Mouse (Mus musculus): Measurements from ENCODE around the gene Tef. TPM values are rescaled to one million over a fixed set of nuclear protein-coding genes. Genes with fewer than 3 reads are reported as not detected.

The Tef gene
- total RNA-seq, 4 experiments from 2014 or later: 255 to 311 (median 291) TPM

Other genes starting within 250 kb of the Tef start
- gene Ep300, start 217.1 kb upstream of the Tef start, total RNA-seq (2022): 10 to 100 TPM; 59.1 to 78.3 (median 67.4) TPM
- gene L3mbtl2, start 138.5 kb upstream of the Tef start, total RNA-seq (2022): 10 to 100 TPM; 39.8 to 45.8 (median 43.9) TPM
- 10 to 100 TPM in 3 of 4 experiments, 1 to 10 TPM in 1; 9.7 to 14.7 (median 13.1) TPM for gene Chadl, start 105.1 kb upstream of the Tef start, total RNA-seq (2022)
- gene Zc3h7b, start 57.4 kb upstream of the Tef start, total RNA-seq (2022): 100 to 1,000 TPM; 147 to 167 (median 158) TPM
- 100 to 1,000 TPM; 200 to 222 (median 212) TPM for gene Rangap1, start 56.9 kb upstream of the Tef start, total RNA-seq (2022)
- gene Tob2, start 56.4 kb downstream of the Tef start, total RNA-seq (2022): 10 to 100 TPM; 26.6 to 40.2 (median 33.5) TPM
- 10 to 100 TPM; 38.1 to 43.5 (median 38.2) TPM for gene Phf5a, start 69.5 kb downstream of the Tef start, total RNA-seq (2022)
- 100 to 1,000 TPM; 453 to 537 (median 485) TPM for gene Aco2, start 69.9 kb downstream of the Tef start, total RNA-seq (2022)
- 10 to 100 TPM; 52.4 to 56.6 (median 55.3) TPM for gene Polr3h, start 123.8 kb downstream of the Tef start, total RNA-seq (2022)
- 10 to 100 TPM; 73.0 to 81.8 (median 75.8) TPM for gene Csdc2, start 134.3 kb downstream of the Tef start, total RNA-seq (2022)
- gene Pmm1, start 158.5 kb downstream of the Tef start, total RNA-seq (2022): 100 to 1,000 TPM; 180 to 198 (median 188) TPM
- not detected for gene 1700029P11Rik, start 178.1 kb downstream of the Tef start, total RNA-seq (2022)
- gene Xrcc6, start 185.4 kb downstream of the Tef start, total RNA-seq (2022): 10 to 100 TPM; 21.9 to 28.5 (median 26.0) TPM
- gene Desi1, start 231.4 kb downstream of the Tef start, total RNA-seq (2022): 100 to 1,000 TPM in 2 of 4 experiments, 10 to 100 TPM in 2; 81.8 to 126 (median 105) TPM
- 100 to 1,000 TPM; 103 to 133 (median 117) TPM for gene Snu13, start 245.2 kb downstream of the Tef start, total RNA-seq (2022)